Mouse (Mus musculus): ENCODE data around the gene Gm27021. TPM values are rescaled to one million over a fixed set of nuclear protein-coding genes. Genes with fewer than 3 reads are reported as not detected.

The Gm27021 gene
- total RNA-seq, 1 experiment from 2014 or later = not detected

- no peak for ATAC-seq (ENCODE audit: extremely low read depth, insufficient number of reproducible peaks, low FRiP score, poor library complexity, severe bottlenecking)
Measured at GRCm38 (mm10) chr8:120619235-120620180, 48.4 kb downstream of the Gm27021 start.

DNA sequence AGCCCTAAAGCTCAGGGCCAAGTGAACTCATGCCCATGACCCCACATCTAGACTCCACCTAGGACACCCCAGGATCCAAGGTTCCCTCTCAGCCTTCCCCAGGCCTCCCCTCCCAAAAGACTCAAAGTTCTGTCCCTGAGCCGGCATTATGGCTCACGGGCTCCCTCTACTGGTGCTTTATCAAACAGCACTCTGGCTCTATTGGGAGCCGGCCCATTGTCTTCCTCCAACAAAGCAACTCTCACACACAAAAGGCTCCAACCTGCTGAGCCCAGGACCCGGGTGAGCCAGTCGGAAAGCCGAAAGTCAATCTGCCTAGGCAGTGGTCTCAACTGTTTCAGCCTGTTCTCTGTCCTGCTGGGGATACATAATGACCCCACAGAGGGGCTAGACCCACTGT lies 49.8 kb downstream of the Gm27021 start:
- ATAC-seq (ENCODE audit: extremely low read depth, insufficient number of reproducible peaks, low FRiP score, poor library complexity, severe bottlenecking) = peak; percentile 60

DNA sequence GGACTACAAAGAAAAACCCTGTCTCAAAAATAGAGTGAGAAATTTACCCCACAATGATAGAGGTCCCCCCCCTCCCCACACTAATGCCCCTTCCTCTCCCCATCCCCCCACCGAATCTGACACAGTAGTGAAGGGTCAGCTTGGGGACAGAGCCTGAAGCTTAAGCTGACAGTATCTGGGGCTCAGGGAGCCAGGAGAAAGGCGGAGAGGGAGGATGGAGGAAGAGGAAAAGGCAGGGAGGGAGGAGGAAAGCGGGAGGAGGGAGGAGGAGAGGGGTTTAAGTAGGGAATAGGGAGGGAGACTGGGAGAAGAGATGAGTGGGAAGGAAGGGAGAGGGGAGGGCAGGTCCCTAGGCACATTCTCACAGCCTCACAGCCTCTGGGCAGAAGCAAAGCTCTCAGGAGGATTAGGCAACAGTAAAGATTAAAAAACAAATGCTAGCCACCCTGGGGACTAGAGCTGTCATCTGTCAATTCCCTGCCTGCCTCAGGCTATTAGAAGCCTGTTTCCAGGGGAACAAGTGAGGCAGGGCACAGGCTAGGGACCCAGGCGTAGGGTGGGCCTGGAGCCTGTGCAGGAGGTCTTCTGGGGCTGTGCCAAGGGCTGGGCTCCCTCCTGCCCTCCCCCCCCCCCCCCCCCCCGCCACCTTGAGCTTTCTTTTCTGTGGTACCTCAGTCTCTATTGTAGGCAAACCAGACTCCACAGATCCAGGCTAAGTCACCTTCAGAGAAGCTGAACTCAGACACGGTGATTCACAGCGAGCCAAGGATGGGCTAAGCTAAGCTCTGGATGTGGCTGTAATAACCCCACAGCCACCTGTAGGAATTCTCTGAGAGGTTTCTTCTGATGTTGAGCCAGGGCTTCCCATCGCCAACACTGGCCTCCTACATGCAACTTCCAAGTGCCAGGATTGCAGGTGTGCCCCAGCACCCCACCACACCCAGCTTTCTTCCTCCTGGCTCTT lies 50.9 kb downstream of the Gm27021 start:
- no peak for ATAC-seq (ENCODE audit: extremely low read depth, insufficient number of reproducible peaks, low FRiP score, poor library complexity, severe bottlenecking)

DNA sequence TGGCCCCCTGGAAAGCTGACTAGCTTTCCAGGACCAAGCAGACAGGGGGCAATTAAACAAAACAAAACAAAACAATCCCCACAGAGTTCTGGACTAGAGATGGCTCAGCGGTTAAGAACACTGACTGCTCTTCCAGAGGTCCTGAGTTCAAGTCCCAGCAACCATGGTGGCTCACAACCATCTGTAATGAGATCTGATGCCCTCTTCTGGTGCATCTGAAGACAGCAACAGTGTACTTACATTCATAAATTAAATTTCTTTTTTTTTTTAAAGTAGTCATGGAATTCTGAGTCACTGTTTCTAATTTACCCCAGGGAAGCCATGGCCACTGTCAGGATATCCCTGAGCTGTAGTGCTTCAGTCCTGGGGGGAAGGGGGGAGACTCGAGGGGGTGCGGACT lies 53.4 kb downstream of the Gm27021 start:
- no peak for ATAC-seq (ENCODE audit: extremely low read depth, insufficient number of reproducible peaks, low FRiP score, poor library complexity, severe bottlenecking)

- ATAC-seq (ENCODE audit: extremely low read depth, insufficient number of reproducible peaks, low FRiP score, poor library complexity, severe bottlenecking) = no peak
Measured at GRCm38 (mm10) chr8:120610824-120611223, 57.1 kb downstream of the Gm27021 start.

GRCm38 (mm10) chr8:120607885-120608284 lies 60.0 kb downstream of the Gm27021 start:
- peak; percentile 67 for ATAC-seq (ENCODE audit: extremely low read depth, insufficient number of reproducible peaks, low FRiP score, poor library complexity, severe bottlenecking)

DNA sequence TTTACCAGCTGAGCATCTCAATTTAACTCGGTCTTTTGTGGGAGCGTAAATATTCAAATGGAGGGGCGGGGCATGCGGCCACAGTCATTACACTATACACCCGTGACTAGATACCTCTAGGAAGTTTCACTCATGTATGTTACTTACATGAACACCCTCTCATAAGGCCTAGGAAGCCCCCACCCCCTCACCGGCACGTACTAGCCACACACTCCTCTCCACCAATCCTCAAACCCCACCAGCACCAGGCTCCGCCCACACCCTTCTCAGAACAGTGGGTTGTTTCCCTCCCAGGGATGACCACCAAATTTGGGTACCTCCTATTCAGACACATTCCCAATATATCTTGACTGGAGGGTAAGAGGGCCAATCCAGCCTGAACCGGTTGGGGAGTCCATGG lies 60.4 kb downstream of the Gm27021 start:
- ATAC-seq (ENCODE audit: extremely low read depth, insufficient number of reproducible peaks, low FRiP score, poor library complexity, severe bottlenecking) = no peak

GRCm38 (mm10) chr8:120602672-120603071 lies 65.2 kb downstream of the Gm27021 start:
- ATAC-seq (ENCODE audit: extremely low read depth, insufficient number of reproducible peaks, low FRiP score, poor library complexity, severe bottlenecking) = no peak

- ATAC-seq (ENCODE audit: extremely low read depth, insufficient number of reproducible peaks, low FRiP score, poor library complexity, severe bottlenecking) = peak; percentile 73
Measured at GRCm38 (mm10) chr8:120599504-120599903, 68.4 kb downstream of the Gm27021 start.

DNA sequence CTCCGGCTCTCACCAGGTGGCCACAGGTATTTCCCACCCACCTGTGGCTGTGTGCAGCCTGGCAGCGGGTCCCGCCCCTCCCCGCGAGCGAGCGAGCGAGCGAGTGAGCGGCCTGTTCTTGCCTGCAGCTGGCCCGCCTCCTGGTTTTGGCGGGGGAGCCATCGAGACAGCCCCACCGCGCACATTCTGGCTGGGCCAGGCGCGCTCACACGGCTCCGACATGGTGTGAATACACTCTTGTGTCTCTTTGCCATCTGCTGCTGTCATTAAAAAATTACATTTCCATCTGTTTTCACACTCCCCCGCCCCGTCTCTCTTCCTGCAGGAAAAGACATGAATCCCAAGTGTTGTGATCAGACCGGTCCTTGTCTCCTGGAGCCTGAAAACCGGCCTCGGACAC lies 69.3 kb downstream of the Gm27021 start:
- ATAC-seq (ENCODE audit: extremely low read depth, insufficient number of reproducible peaks, low FRiP score, poor library complexity, severe bottlenecking) = no peak

- peak; percentile 49 for ATAC-seq (ENCODE audit: extremely low read depth, insufficient number of reproducible peaks, low FRiP score, poor library complexity, severe bottlenecking)
Measured at GRCm38 (mm10) chr8:120595963-120596362, 71.9 kb downstream of the Gm27021 start.

- ATAC-seq (ENCODE audit: extremely low read depth, insufficient number of reproducible peaks, low FRiP score, poor library complexity, severe bottlenecking) = no peak; the same call in 1 of the 2 replicates
Measured at GRCm38 (mm10) chr8:120594571-120594970, 73.3 kb downstream of the Gm27021 start.

- no peak for ATAC-seq (ENCODE audit: extremely low read depth, insufficient number of reproducible peaks, low FRiP score, poor library complexity, severe bottlenecking)
Measured at GRCm38 (mm10) chr8:120591587-120592292, 76.1 kb downstream of the Gm27021 start.

DNA sequence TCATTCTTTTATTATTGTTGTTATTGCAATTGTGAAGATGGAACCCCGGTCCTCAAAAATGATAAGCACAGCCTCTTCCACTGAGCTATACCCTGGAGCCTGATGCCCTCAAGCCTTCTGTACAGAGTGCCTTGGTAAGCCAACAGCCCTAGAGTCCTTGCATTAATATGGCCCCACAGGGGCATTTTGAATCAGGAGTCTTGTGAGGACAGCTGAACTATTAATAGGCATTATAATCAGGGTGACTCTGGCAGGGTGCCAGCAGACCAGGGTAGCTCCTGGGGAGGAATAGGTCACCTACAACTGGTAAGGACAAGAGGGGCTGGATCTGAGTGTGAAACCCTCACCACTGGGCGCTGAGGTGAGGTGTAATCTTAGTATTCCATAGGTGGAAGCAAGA lies 78.0 kb downstream of the Gm27021 start:
- no peak for ATAC-seq (ENCODE audit: extremely low read depth, insufficient number of reproducible peaks, low FRiP score, poor library complexity, severe bottlenecking)

DNA sequence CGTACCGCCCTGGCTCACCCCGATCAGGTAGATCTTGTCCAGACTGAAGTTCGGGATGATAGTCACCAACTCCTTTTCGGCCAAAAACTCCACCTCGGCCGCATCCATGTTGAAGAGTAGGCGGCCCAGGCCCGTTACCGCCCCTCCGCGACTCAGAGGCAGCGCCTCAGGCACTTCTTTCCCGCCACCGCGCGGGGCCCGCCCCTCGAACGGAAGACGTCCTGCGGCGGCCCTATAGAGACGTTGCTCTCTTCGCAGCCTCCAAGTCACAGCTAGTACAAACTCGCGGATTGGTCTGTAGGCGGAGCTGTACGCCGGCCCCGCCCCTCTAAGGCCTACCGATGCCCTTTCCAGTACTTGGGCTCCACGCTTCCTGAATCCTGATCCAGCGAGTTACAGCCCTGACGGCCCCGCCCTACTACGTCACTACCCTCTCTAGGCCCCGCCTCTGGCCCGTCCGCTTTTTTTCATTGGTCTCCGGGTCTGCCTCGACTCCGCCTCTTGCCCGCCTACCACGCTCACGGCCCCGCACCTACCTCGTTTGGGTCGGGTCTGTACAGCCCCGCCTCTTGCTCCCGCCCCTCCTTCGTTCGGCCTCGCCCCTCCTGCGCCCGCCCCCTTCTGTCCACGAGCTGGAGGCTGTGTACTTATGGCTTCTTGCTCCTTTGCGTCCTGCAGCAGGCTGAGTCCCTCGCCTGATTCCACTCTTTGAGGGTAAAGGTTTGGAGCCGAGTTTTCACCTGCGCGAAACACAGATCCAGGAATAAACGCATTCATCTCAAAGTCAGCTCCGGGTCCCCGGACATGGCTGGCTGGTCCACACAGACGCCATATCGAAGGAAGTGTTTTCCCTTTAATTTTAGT lies 78.7 kb downstream of the Gm27021 start, which contains the start of gene Gins2:
Gene Gins2, minus strand, starts transcription at position 397 of the 864 bp plus-strand sequence.
- peak; percentile 95 for ATAC-seq (ENCODE audit: extremely low read depth, insufficient number of reproducible peaks, low FRiP score, poor library complexity, severe bottlenecking)

- no peak for ATAC-seq (ENCODE audit: extremely low read depth, insufficient number of reproducible peaks, low FRiP score, poor library complexity, severe bottlenecking)
Measured at GRCm38 (mm10) chr8:120585521-120585920, 82.4 kb downstream of the Gm27021 start.

GRCm38 (mm10) chr8:120581811-120582210 lies 86.1 kb downstream of the Gm27021 start:
- ATAC-seq (ENCODE audit: extremely low read depth, insufficient number of reproducible peaks, low FRiP score, poor library complexity, severe bottlenecking) = no peak

DNA sequence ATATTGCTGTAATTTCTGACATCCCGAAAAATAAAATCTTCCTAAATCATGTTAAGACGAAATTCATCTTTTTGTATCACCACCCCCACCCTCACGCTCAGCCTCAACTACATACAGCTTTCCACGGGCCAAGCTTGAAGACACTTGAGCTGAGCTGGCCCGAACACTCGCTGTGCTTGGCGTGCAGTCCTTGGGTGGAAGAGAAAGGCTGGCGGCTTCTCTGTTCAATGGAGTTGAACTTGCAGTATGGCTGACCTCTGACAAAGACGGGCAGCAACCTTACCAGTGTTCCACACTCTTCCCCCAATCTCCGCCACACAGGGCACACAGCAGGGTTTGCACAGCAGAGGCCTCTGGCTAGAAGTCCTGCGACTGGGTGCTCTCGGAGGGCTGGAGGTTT lies 86.5 kb downstream of the Gm27021 start:
- ATAC-seq (ENCODE audit: extremely low read depth, insufficient number of reproducible peaks, low FRiP score, poor library complexity, severe bottlenecking) = no peak

Measured in neutrophil, adult 5-6 weeks (primary cell).